Mouse (Mus musculus) granulocyte monocyte progenitor cell, adult 5-6 weeks (primary cell): ENCODE data around the gene Jund. TPM values are rescaled to one million over a fixed set of nuclear protein-coding genes. Genes with fewer than 3 reads are reported as not detected.

Source experiments
- ATAC-seq: replicated peaks from 2 replicates; pipeline ENCODE4 v1.8.0; 2016; ENCODE audit warnings: mild to moderate bottlenecking, moderate TSS enrichment, inconsistent platforms; ENCODE audit not compliant: poor library complexity, severe bottlenecking
- total RNA-seq, 2 experiments: library from RNA; stranded (forward) in 1 of 2; stranded (reverse) in 1 of 2; fragments of 200-712, 200-1000 nt in 1 of 2; fragments of >200 nt in 1 of 2; fragmentation: Nextera tagmentation in 1 of 2; gene quantifications; 2 replicates each; pipeline ENCODE4 v1.2.3; 2014 to 2017

The Jund gene
- total RNA-seq, 2 experiments from 2014 or later = 7.7 to 27.0 TPM

DNA sequence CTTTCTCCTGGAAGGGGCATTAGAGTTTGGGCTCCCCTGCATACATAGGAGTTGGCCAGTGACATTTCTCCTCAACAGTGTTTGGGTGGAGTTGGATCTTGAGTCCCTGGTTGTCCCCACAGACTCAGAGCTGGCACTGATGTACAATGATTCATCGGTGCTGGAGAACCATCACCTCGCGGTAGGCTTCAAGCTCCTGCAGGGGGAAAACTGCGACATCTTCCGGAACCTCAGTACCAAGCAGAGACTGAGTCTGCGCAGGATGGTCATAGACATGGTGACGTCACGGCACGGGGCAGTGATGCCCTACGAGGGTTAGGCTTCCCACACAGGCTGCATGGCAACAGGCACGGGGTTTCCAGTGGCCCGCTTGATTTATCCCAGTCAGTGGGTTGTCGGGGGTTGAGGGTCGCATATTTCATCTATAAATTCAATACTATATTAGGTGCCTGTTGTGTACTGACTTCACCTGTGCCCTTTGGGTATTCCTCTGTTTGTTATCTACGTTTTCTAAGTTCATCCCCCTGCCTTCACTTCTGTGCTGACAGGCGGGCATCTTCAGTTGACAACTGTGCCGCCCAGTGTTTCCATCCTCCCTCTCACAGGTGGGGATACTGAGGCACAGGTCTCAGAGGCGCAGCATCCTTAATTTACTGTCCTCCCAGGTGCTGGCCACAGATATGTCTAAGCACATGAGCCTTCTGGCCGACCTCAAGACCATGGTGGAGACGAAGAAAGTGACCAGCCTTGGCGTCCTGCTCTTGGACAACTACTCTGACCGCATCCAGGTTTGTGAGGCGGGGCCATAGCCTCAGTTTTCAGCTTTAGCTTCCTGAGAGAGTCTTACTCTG is 49.7 kb downstream of the Jund start:
- ATAC-seq = no peak

GRCm38 (mm10) chr8:70749097-70749674 is 50.4 kb downstream of the Jund start:
- ATAC-seq = no peak

Other genes starting within 250 kb of the Jund start
- 2.1 and 4.4 TPM in 2 replicates for gene Klhl26, start 222.0 kb upstream of the Jund start, total RNA-seq (2014; fragmentation: Nextera tagmentation)
- gene Klhl26, start 222.0 kb upstream of the Jund start, total RNA-seq (2017) = 4.0 and 4.1 TPM in 2 replicates
- gene Tmem59l, start 211.6 kb upstream of the Jund start, total RNA-seq (2014; fragmentation: Nextera tagmentation) = not detected in 2 replicates
- gene Tmem59l, start 211.6 kb upstream of the Jund start, total RNA-seq (2017) = not detected in 2 replicates
- not detected in 2 replicates for gene Crlf1, start 205.8 kb upstream of the Jund start, total RNA-seq (2014; fragmentation: Nextera tagmentation)
- not detected in 2 replicates for gene Crlf1, start 205.8 kb upstream of the Jund start, total RNA-seq (2017)
- 21.7 and 30.2 TPM in 2 replicates for gene Rex1bd, start 192.2 kb upstream of the Jund start, total RNA-seq (2014; fragmentation: Nextera tagmentation)
- 33.4 and 64.9 TPM in 2 replicates for gene Rex1bd, start 192.2 kb upstream of the Jund start, total RNA-seq (2017)
- 2,675 and 2,799 TPM in 2 replicates for gene Uba52, start 188.1 kb upstream of the Jund start, total RNA-seq (2014; fragmentation: Nextera tagmentation)
- gene Uba52, start 188.1 kb upstream of the Jund start, total RNA-seq (2017) = 3,231 and 3,572 TPM in 2 replicates
- gene Fkbp8, start 171.2 kb upstream of the Jund start, total RNA-seq (2014; fragmentation: Nextera tagmentation) = 113 and 149 TPM in 2 replicates
- gene Fkbp8, start 171.2 kb upstream of the Jund start, total RNA-seq (2017) = 107 and 118 TPM in 2 replicates
- 83.7 and 84.5 TPM in 2 replicates for gene Kxd1, start 171.0 kb upstream of the Jund start, total RNA-seq (2014; fragmentation: Nextera tagmentation)
- 68.7 and 74.4 TPM in 2 replicates for gene Kxd1, start 171.0 kb upstream of the Jund start, total RNA-seq (2017)
- gene Ell, start 159.5 kb upstream of the Jund start, total RNA-seq (2014; fragmentation: Nextera tagmentation) = 11.7 and 13.6 TPM in 2 replicates
- gene Ell, start 159.5 kb upstream of the Jund start, total RNA-seq (2017) = 5.5 and 5.7 TPM in 2 replicates
- gene Isyna1, start 104.6 kb upstream of the Jund start, total RNA-seq (2014; fragmentation: Nextera tagmentation) = 30.8 and 66.6 TPM in 2 replicates
- 35.2 and 38.6 TPM in 2 replicates for gene Isyna1, start 104.6 kb upstream of the Jund start, total RNA-seq (2017)
- gene Ssbp4, start 90.1 kb upstream of the Jund start, total RNA-seq (2014; fragmentation: Nextera tagmentation) = 53.8 and 75.4 TPM in 2 replicates
- gene Ssbp4, start 90.1 kb upstream of the Jund start, total RNA-seq (2017) = 35.2 and 87.9 TPM in 2 replicates
- 2.9 and 5.2 TPM in 2 replicates for gene Lrrc25, start 82.8 kb upstream of the Jund start, total RNA-seq (2014; fragmentation: Nextera tagmentation)
- gene Lrrc25, start 82.8 kb upstream of the Jund start, total RNA-seq (2017) = 1.1 and 3.1 TPM in 2 replicates
- gene Gdf15, start 66.5 kb upstream of the Jund start, total RNA-seq (2014; fragmentation: Nextera tagmentation) = not detected in 2 replicates
- gene Gdf15, start 66.5 kb upstream of the Jund start, total RNA-seq (2017) = 0.67 TPM in 1 of 2 replicates, not detected in the other
- gene Pgpep1, start 38.6 kb upstream of the Jund start, total RNA-seq (2014; fragmentation: Nextera tagmentation) = 8.5 and 31.0 TPM in 2 replicates
- 6.5 and 6.9 TPM in 2 replicates for gene Pgpep1, start 38.6 kb upstream of the Jund start, total RNA-seq (2017)
- 187 and 226 TPM in 2 replicates for gene Lsm4, start 25.7 kb upstream of the Jund start, total RNA-seq (2014; fragmentation: Nextera tagmentation)
- gene Lsm4, start 25.7 kb upstream of the Jund start, total RNA-seq (2017) = 247 and 312 TPM in 2 replicates
- not detected in 2 replicates for gene Iqcn, start 4.5 kb downstream of the Jund start, total RNA-seq (2014; fragmentation: Nextera tagmentation)
- not detected in 2 replicates for gene Iqcn, start 4.5 kb downstream of the Jund start, total RNA-seq (2017)
- gene Gm3336, start 19.6 kb downstream of the Jund start, total RNA-seq (2014; fragmentation: Nextera tagmentation) = not detected in 2 replicates
- gene Gm3336, start 19.6 kb downstream of the Jund start, total RNA-seq (2017) = not detected in 2 replicates
- not detected in 2 replicates for gene Pde4c, start 24.8 kb downstream of the Jund start, total RNA-seq (2014; fragmentation: Nextera tagmentation)
- not detected in 2 replicates for gene Pde4c, start 24.8 kb downstream of the Jund start, total RNA-seq (2017)
- gene Rab3a, start 55.7 kb downstream of the Jund start, total RNA-seq (2014; fragmentation: Nextera tagmentation) = 5.5 and 10.8 TPM in 2 replicates
- 0.34 and 1.6 TPM in 2 replicates for gene Rab3a, start 55.7 kb downstream of the Jund start, total RNA-seq (2017)
- gene Mpv17l2, start 62.0 kb downstream of the Jund start, total RNA-seq (2014; fragmentation: Nextera tagmentation) = 28.6 and 41.1 TPM in 2 replicates
- gene Mpv17l2, start 62.0 kb downstream of the Jund start, total RNA-seq (2017) = 9.0 and 9.3 TPM in 2 replicates
- gene Pik3r2, start 77.8 kb downstream of the Jund start, total RNA-seq (2014; fragmentation: Nextera tagmentation) = 6.6 and 14.0 TPM in 2 replicates
- gene Pik3r2, start 77.8 kb downstream of the Jund start, total RNA-seq (2017) = 12.1 and 16.6 TPM in 2 replicates
- gene Mast3, start 106.1 kb downstream of the Jund start, total RNA-seq (2014; fragmentation: Nextera tagmentation) = 74.8 and 78.5 TPM in 2 replicates
- gene Mast3, start 106.1 kb downstream of the Jund start, total RNA-seq (2017) = 12.4 and 12.5 TPM in 2 replicates
- 0.24 and 0.62 TPM in 2 replicates for gene Il12rb1, start 109.5 kb downstream of the Jund start, total RNA-seq (2014; fragmentation: Nextera tagmentation)
- gene Il12rb1, start 109.5 kb downstream of the Jund start, total RNA-seq (2017) = 0.52 and 1.4 TPM in 2 replicates
- 5.0 and 16.1 TPM in 2 replicates for gene Arrdc2, start 140.8 kb downstream of the Jund start, total RNA-seq (2014; fragmentation: Nextera tagmentation)
- gene Arrdc2, start 140.8 kb downstream of the Jund start, total RNA-seq (2017) = 4.7 and 8.7 TPM in 2 replicates
- 0.30 and 0.49 TPM in 2 replicates for gene Kcnn1, start 164.3 kb downstream of the Jund start, total RNA-seq (2014; fragmentation: Nextera tagmentation)
- 0.90 and 3.5 TPM in 2 replicates for gene Kcnn1, start 164.3 kb downstream of the Jund start, total RNA-seq (2017)
- gene Ccdc124, start 175.0 kb downstream of the Jund start, total RNA-seq (2014; fragmentation: Nextera tagmentation) = 19.4 and 22.3 TPM in 2 replicates
- 35.9 and 38.9 TPM in 2 replicates for gene Ccdc124, start 175.0 kb downstream of the Jund start, total RNA-seq (2017)
- not detected in 2 replicates for gene Slc5a5, start 193.8 kb downstream of the Jund start, total RNA-seq (2014; fragmentation: Nextera tagmentation)
- 0.15 TPM in 1 of 2 replicates, not detected in the other for gene Slc5a5, start 193.8 kb downstream of the Jund start, total RNA-seq (2017)
- gene Rpl18a, start 198.5 kb downstream of the Jund start, total RNA-seq (2014; fragmentation: Nextera tagmentation) = 5,658 and 6,549 TPM in 2 replicates
- 2,742 and 3,425 TPM in 2 replicates for gene Rpl18a, start 198.5 kb downstream of the Jund start, total RNA-seq (2017)
- gene Map1s, start 207.0 kb downstream of the Jund start, total RNA-seq (2014; fragmentation: Nextera tagmentation) = 12.1 and 24.0 TPM in 2 replicates
- gene Map1s, start 207.0 kb downstream of the Jund start, total RNA-seq (2017) = 7.4 and 7.6 TPM in 2 replicates